Mouse (Mus musculus) intestine, postnatal 0 days (tissue): ENCODE results near the gene Asic2. TPM values are rescaled to one million over a fixed set of nuclear protein-coding genes. Genes with fewer than 3 reads are reported as not detected.

ENCODE experiments used
- ATAC-seq: fragments of 200-750 bp; cut with Nextera tagmentation; 2 replicates; pipeline ENCODE4 v1.8.0; 2017; ENCODE audit warnings: mild to moderate bottlenecking, moderate TSS enrichment, moderate library complexity
- H3K27ac ChIP-seq: fragments of 300-500 bp; sonication (generic); 2 replicates; pipeline ENCODE4 v1.5.1; 2014; ENCODE audit warnings: mild to moderate bottlenecking, low read depth, low read length, moderate library complexity
- H3K27me3 ChIP-seq: fragments of 300-500 bp; sonication (generic); replicated peaks from 2 replicates; pipeline ENCODE4 v1.6.1; 2014; ENCODE audit warnings: low read length, mixed read lengths; ENCODE audit not compliant: control insufficient read depth, insufficient read depth
- H3K36me3 ChIP-seq: fragments of 300-500 bp; sonication (generic); 2 replicates; pipeline ENCODE4 v1.6.1; 2014; ENCODE audit warnings: mild to moderate bottlenecking, moderate library complexity; ENCODE audit not compliant: control insufficient read depth, insufficient read depth
- H3K4me1 ChIP-seq: fragments of 300-500 bp; sonication (generic); replicated peaks from 2 replicates; pipeline ENCODE4 v1.6.1; 2014; ENCODE audit warnings: antibody characterized with exemption, low read length, mixed read lengths; ENCODE audit not compliant: control insufficient read depth, insufficient read depth
- H3K4me2 ChIP-seq: fragments of 300-500 bp; sonication (generic); replicated peaks from 2 replicates; pipeline ENCODE4 v1.6.1; 2014; ENCODE audit warnings: low read depth, mild to moderate bottlenecking, moderate library complexity
- H3K4me3 ChIP-seq: fragments of 300-500 bp; sonication (generic); 2 replicates; pipeline ENCODE4 v1.5.1; 2014; ENCODE audit warnings: low read depth, low read length
- H3K9ac ChIP-seq: fragments of 300-500 bp; sonication (generic); 2 replicates; pipeline ENCODE4 v1.6.1; 2014; ENCODE audit warnings: mild to moderate bottlenecking, low read depth, low read length
- H3K9me3 ChIP-seq: fragments of 300-500 bp; sonication (generic); 2 replicates; pipeline ENCODE4 v1.6.1; 2016; ENCODE audit warnings: mixed run types; ENCODE audit not compliant: control insufficient read depth
- CTCF ChIP-seq: sonication (generic); IDR thresholded peaks from 2 replicates; pipeline ENCODE4 v1.5.1; 2016; ENCODE audit warnings: low read depth, mild to moderate bottlenecking, control low read depth, antibody characterized with exemption, moderate library complexity
- WGBS: fragments of 180-500 bp; shearing (Covaris S2); extraction: QIAGEN DNeasy Blood & Tissue Kit; methylation state at CpG from one replicate; pipeline ENCODE4 v1.1.7; 2014; 5-methylcytosine and 5-hydroxymethylcytosine counted together
- polyA plus RNA-seq: library from polyadenylated mRNA; unstranded; fragments of >200 nt; fragmentation: Nextera tagmentation; extraction: Ambion mirVana; gene quantifications from 2 replicates; pipeline ENCODE4 v1.2.1, GENCODE M21; 2015

Gene Asic2
- polyA plus RNA-seq, 1 experiment from 2014 or later = 0.55 TPM

GRCm38 (mm10) chr11:81769691-81770260 lies 198.5 kb downstream of the Asic2 start:
- Histone ChIP-seq H3K9me3 (no peaks in the 10 kb centered on the region), H3K4me1 (no peaks in the 10 kb centered on the region), H3K27ac (no peak overlapping the region), H3K36me3 (no peaks in the 10 kb centered on the region), H3K9ac (no peak overlapping the region), H3K27me3 (no peaks in the 10 kb centered on the region), H3K4me2 (no peak overlapping the region), H3K4me3 (no peak overlapping the region)
- 61% methylated on average over 5 of the region's 5 CpGs for WGBS
- peak; percentile 30; the same call in 1 of the 2 replicates for TF ChIP-seq CTCF
- ATAC-seq = no peak

DNA sequence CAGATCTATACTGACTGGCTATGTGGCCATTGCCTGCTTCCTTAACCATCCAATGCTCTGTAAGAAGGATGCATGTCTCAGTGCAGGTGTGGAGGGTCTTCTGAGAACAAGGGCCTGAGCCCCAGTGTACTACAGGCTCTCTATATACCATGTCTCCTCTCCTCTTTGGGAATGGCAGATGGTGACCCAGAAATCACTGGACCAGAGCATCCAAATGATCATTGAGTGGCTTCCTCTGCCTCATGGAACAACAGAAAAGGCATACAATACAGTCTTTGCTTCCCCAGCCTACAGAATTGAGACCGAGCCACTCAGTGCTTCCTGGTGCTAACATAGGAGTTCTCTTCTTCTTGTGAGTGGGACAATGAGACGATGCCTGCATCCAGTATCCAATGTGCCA lies 200.0 kb downstream of the Asic2 start:
- Histone ChIP-seq H3K27ac (no peak overlapping the region), H3K27me3 (no peaks in the 10 kb centered on the region), H3K4me2 (no peak overlapping the region), H3K36me3 (no peaks in the 10 kb centered on the region), H3K4me3 (no peak overlapping the region), H3K4me1 (no peaks in the 10 kb centered on the region), H3K9me3 (no peaks in the 10 kb centered on the region), H3K9ac (no peak overlapping the region)
- TF ChIP-seq CTCF = no peak
- 87% methylated on average over 2 of the region's 2 CpGs for WGBS
- ATAC-seq = no peak

DNA sequence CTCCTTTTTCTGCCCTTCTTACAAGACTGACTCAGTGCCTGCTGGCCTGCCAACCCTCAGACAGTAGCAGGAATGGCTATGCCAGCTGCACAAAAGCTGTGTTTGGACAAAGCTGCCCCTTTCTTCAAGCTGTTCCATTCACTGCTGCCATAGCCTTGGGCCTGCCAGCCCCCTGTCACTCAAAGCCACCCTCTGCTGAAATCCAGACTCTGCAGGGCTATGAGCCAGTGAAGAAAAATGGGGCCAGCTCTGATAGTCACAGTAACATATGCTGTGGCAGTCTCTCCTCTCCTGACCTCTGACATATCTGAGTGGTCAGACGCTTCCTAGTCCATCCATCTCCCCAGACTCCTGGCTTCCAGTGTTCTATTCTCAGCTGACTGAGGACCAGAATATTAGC lies 200.5 kb downstream of the Asic2 start:
- Histone ChIP-seq H3K4me3 (no peak overlapping the region), H3K27ac (no peak overlapping the region), H3K4me1 (no peaks in the 10 kb centered on the region), H3K27me3 (no peaks in the 10 kb centered on the region), H3K9ac (no peak overlapping the region), H3K36me3 (no peaks in the 10 kb centered on the region), H3K4me2 (no peak overlapping the region), H3K9me3 (no peaks in the 10 kb centered on the region)
- TF ChIP-seq CTCF = no peak
- no peak for ATAC-seq
- 69% methylated on average over 1 of the region's 1 CpGs for WGBS

GRCm38 (mm10) chr11:81765288-81765687 lies 203.0 kb downstream of the Asic2 start:
- no peak for TF ChIP-seq CTCF
- H3K36me3 ChIP-seq = no peaks in the 10 kb centered on the region
- H3K9ac ChIP-seq = no peak overlapping the region
- no peak overlapping the region for H3K4me3 ChIP-seq
- no peak for ATAC-seq
- H3K4me2 ChIP-seq = no peak overlapping the region
- H3K9me3 ChIP-seq = no peaks in the 10 kb centered on the region
- H3K4me1 ChIP-seq = no peaks in the 10 kb centered on the region
- 74% methylated on average over 5 of the region's 5 CpGs for WGBS
- no peak overlapping the region for H3K27ac ChIP-seq
- H3K27me3 ChIP-seq = no peaks in the 10 kb centered on the region

DNA sequence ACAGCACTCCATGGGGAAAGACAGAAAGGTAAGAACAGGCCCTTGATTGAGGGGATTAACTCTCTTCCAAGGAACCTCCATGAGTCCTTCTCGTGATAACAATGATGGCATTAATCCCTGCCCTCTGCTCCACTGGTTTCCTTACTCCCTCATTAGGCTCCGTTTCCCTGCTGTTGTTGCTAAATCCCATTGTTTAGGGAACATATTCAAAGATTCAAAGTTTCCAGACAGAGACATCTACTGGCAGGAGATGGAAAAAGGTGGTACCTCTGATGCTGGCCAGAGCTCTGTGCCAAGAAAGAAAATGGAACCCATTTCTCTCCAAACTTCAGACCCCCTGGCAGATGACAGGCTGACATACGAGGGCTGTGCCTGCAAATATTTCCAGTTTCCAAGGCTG lies 203.5 kb downstream of the Asic2 start:
- 25% methylated on average over 3 of the region's 3 CpGs for whole genome bisulfite sequencing
- Histone ChIP-seq H3K27ac (no peak overlapping the region), H3K4me3 (no peak overlapping the region), H3K9ac (no peak overlapping the region), H3K27me3 (no peaks in the 10 kb centered on the region), H3K36me3 (no peaks in the 10 kb centered on the region), H3K9me3 (no peaks in the 10 kb centered on the region), H3K4me1 (no peaks in the 10 kb centered on the region), H3K4me2 (no peak overlapping the region)
- ATAC-seq = no peak
- TF ChIP-seq CTCF = no peak

DNA sequence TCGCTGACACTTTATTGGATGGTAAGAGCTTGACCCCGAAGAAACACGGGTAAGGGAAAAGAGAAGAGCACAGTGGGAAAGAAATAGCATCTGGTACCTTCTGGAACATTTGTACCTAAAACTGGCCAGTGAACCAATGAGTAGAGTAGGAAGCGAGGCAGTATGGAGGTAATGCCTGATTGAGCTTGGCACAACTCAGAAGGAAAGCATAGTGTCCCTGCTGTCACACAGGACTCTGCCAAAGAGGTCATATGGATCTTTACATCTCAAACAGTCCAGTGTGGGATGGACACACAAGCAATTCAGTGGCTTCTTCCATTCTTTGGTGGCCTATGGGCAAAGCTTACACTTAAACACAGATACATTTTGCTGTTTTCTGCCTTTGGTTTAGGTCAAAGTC lies 211.0 kb downstream of the Asic2 start:
- TF ChIP-seq CTCF = no peak
- Histone ChIP-seq H3K27me3 (no peaks in the 10 kb centered on the region), H3K9ac (no peak overlapping the region), H3K4me2 (no peak overlapping the region), H3K9me3 (no peaks in the 10 kb centered on the region), H3K36me3 (no peaks in the 10 kb centered on the region), H3K4me1 (no peaks in the 10 kb centered on the region), H3K4me3 (no peak overlapping the region), H3K27ac (no peak overlapping the region)
- WGBS = 91% methylated on average over 4 of the region's 4 CpGs
- no peak for ATAC-seq

DNA sequence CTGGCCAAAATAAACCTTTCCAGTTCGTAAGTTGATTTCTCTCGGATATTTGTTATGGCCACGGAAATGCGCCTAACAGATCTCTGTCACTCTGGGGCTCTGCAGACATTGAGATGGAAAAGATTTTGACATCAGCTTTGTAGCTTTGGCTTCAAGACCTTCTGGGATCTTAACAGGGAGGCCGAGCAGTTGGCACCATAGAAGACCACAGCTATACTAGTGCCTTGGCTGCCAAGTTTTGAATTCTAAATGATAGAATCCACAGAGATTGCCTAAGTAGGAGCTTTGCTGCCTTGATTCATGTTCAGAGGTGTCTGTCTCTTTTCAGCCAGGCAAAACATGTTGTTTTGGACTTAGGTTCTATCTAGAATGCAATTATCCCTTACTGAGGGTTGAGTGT lies 217.4 kb downstream of the Asic2 start:
- Histone ChIP-seq H3K4me2 (no peak overlapping the region), H3K9ac (no peak overlapping the region), H3K27ac (no peak overlapping the region), H3K4me1 (no peaks in the 10 kb centered on the region), H3K36me3 (no peaks in the 10 kb centered on the region), H3K27me3 (no peaks in the 10 kb centered on the region), H3K4me3 (no peak overlapping the region), H3K9me3 (no peaks in the 10 kb centered on the region)
- no peak for ATAC-seq
- TF ChIP-seq CTCF = no peak
- WGBS = 90% methylated on average over 5 of the region's 5 CpGs
